Mouse (Mus musculus): ENCODE data around the gene Serpina3j.

GRCm38 (mm10) chr12:104369986-104370385 lies 55.6 kb downstream of the Serpina3j start:
- no peak for TF ChIP-seq CTCF (IDR thresholded peaks at IDR 0.05; ENCODE audit: low read depth)
- TF ChIP-seq EP300 (IDR thresholded peaks at IDR 0.05; ENCODE audit: low read depth): no peak
